Mouse (Mus musculus): Measurements from ENCODE around the gene Ptprd. TPM values are rescaled to one million over a fixed set of nuclear protein-coding genes. Genes with fewer than 3 reads are reported as not detected.

The Ptprd gene
- total and polyA plus RNA-seq, 3 experiments = 0.30 to 0.66 TPM; not detected in 1

GRCm38 (mm10) chr4:76137901-76138300 is 2073.9 kb downstream of the Ptprd start:
- no peaks in the 10 kb centered on the region for H3K9me3 ChIP-seq (replicated peaks)
- no peak overlapping the region for H3K4me3 ChIP-seq (ENCODE audit: low read depth, low read length)
- ATAC-seq (ENCODE audit: extremely low read depth, insufficient number of reproducible peaks, low FRiP score, poor library complexity, severe bottlenecking) (no peak), DNase-seq (ENCODE audit: low spot score) (no peak)
- H3K4me1 ChIP-seq (ENCODE audit: insufficient read depth, low read depth, low read length) = no peaks in the 10 kb centered on the region
- no peaks in the 10 kb centered on the region for H3K36me3 ChIP-seq (replicated peaks)
- TF ChIP-seq POLR2AphosphoS5 (IDR thresholded peaks at IDR 0.05; ENCODE audit: insufficient replicate concordance, low read depth, low read length) = no peak
- H3K27me3 ChIP-seq (ENCODE audit: insufficient read depth, low read length) = no peaks in the 10 kb centered on the region

GRCm38 (mm10) chr4:76136625-76137024 is 2075.1 kb downstream of the Ptprd start:
- Histone ChIP-seq H3K27me3 (ENCODE audit: insufficient read depth, low read length) (no peaks in the 10 kb centered on the region), H3K9me3 (replicated peaks) (no peaks in the 10 kb centered on the region), H3K4me1 (ENCODE audit: insufficient read depth, low read depth, low read length) (no peaks in the 10 kb centered on the region), H3K36me3 (replicated peaks) (no peaks in the 10 kb centered on the region), H3K4me3 (ENCODE audit: low read depth, low read length) (no peak overlapping the region)
- ATAC-seq (ENCODE audit: extremely low read depth, insufficient number of reproducible peaks, low FRiP score, poor library complexity, severe bottlenecking) (no peak), DNase-seq (ENCODE audit: low spot score) (no peak)
- no peak for TF ChIP-seq POLR2AphosphoS5 (IDR thresholded peaks at IDR 0.05; ENCODE audit: insufficient replicate concordance, low read depth, low read length)
- TF ChIP-seq GATA1 (IDR thresholded peaks at IDR 0.05; ENCODE audit: borderline replicate concordance, low read length) = no peak
- TF ChIP-seq TAL1 (conservative IDR thresholded peaks at IDR 0.05; ENCODE audit: low read depth, low read length) = no peak
- no peak for TF ChIP-seq CTCF (IDR thresholded peaks at IDR 0.05; ENCODE audit: low read depth, low read length)
- no peak for TF ChIP-seq GATA2 (IDR thresholded peaks at IDR 0.05; ENCODE audit: borderline replicate concordance, low read depth, low read length)

- 0 out of 2 replicates have a peak, but pooled peaks have one; percentile 28 for TF ChIP-seq TAL1 (conservative IDR thresholded peaks at IDR 0.05; ENCODE audit: low read depth, low read length)
- TF ChIP-seq POLR2AphosphoS5 (IDR thresholded peaks at IDR 0.05; ENCODE audit: insufficient replicate concordance, low read depth, low read length) = no peak
- TF ChIP-seq GATA2 (IDR thresholded peaks at IDR 0.05; ENCODE audit: borderline replicate concordance, low read depth, low read length) = no peak
- TF ChIP-seq GATA1 (IDR thresholded peaks at IDR 0.05; ENCODE audit: borderline replicate concordance, low read length) = no peak
- TF ChIP-seq CTCF (IDR thresholded peaks at IDR 0.05; ENCODE audit: low read depth, low read length) = no peak
- ATAC-seq (ENCODE audit: extremely low read depth, insufficient number of reproducible peaks, low FRiP score, poor library complexity, severe bottlenecking) (peak; percentile 95), DNase-seq (ENCODE audit: low spot score) (no peak)
- Histone ChIP-seq H3K36me3 (replicated peaks) (no peaks in the 10 kb centered on the region), H3K4me3 (ENCODE audit: low read depth, low read length) (no peak overlapping the region), H3K9me3 (replicated peaks) (no peaks in the 10 kb centered on the region), H3K27me3 (ENCODE audit: insufficient read depth, low read length) (no peaks in the 10 kb centered on the region), H3K4me1 (ENCODE audit: insufficient read depth, low read depth, low read length) (peaks cover 7% of the 10 kb centered on the region)
Measured at GRCm38 (mm10) chr4:76091845-76092244, 2119.9 kb downstream of the Ptprd start.

GRCm38 (mm10) chr4:76089866-76090265 is 2121.9 kb downstream of the Ptprd start:
- ATAC-seq (ENCODE audit: extremely low read depth, insufficient number of reproducible peaks, low FRiP score, poor library complexity, severe bottlenecking) (no peak), DNase-seq (ENCODE audit: low spot score) (no peak)
- TF ChIP-seq CTCF (IDR thresholded peaks at IDR 0.05; ENCODE audit: low read depth, low read length) (no peak), GATA2 (IDR thresholded peaks at IDR 0.05; ENCODE audit: borderline replicate concordance, low read depth, low read length) (no peak), POLR2AphosphoS5 (IDR thresholded peaks at IDR 0.05; ENCODE audit: insufficient replicate concordance, low read depth, low read length) (no peak), TAL1 (conservative IDR thresholded peaks at IDR 0.05; ENCODE audit: low read depth, low read length) (no peak), GATA1 (IDR thresholded peaks at IDR 0.05; ENCODE audit: borderline replicate concordance, low read length) (no peak)

GRCm38 (mm10) chr4:76076051-76076450 is 2135.7 kb downstream of the Ptprd start:
- ATAC-seq (ENCODE audit: extremely low read depth, insufficient number of reproducible peaks, low FRiP score, poor library complexity, severe bottlenecking) = no peak; the same call in 1 of the 2 replicates
- Histone ChIP-seq H3K27me3 (ENCODE audit: insufficient read depth, low read length) (peaks cover 2% of the 10 kb centered on the region), H3K4me3 (ENCODE audit: low read depth, low read length) (no peak overlapping the region), H3K4me1 (ENCODE audit: insufficient read depth, low read depth, low read length) (peaks cover 9% of the 10 kb centered on the region), H3K9me3 (replicated peaks) (no peaks in the 10 kb centered on the region), H3K36me3 (replicated peaks) (no peaks in the 10 kb centered on the region)
- TF ChIP-seq GATA2 (IDR thresholded peaks at IDR 0.05; ENCODE audit: borderline replicate concordance, low read depth, low read length) (no peak), GATA1 (IDR thresholded peaks at IDR 0.05; ENCODE audit: borderline replicate concordance, low read length) (no peak), POLR2AphosphoS5 (IDR thresholded peaks at IDR 0.05; ENCODE audit: insufficient replicate concordance, low read depth, low read length) (no peak), TAL1 (conservative IDR thresholded peaks at IDR 0.05; ENCODE audit: low read depth, low read length) (no peak), CTCF (IDR thresholded peaks at IDR 0.05; ENCODE audit: low read depth, low read length) (no peak)
- DNase-seq (ENCODE audit: low spot score) = no peak

More at GRCm38 (mm10) chr4:76089866-76090265, 2121.9 kb downstream of the Ptprd start:
- Histone ChIP-seq H3K9me3 (replicated peaks) (no peaks in the 10 kb centered on the region), H3K4me3 (ENCODE audit: low read depth, low read length) (no peak overlapping the region), H3K4me1 (ENCODE audit: insufficient read depth, low read depth, low read length) (peaks cover 7% of the 10 kb centered on the region), H3K27me3 (ENCODE audit: insufficient read depth, low read length) (no peaks in the 10 kb centered on the region), H3K36me3 (replicated peaks) (no peaks in the 10 kb centered on the region)

GRCm38 (mm10) chr4:76073286-76073685 is 2138.5 kb downstream of the Ptprd start:
- ATAC-seq (ENCODE audit: extremely low read depth, insufficient number of reproducible peaks, low FRiP score, poor library complexity, severe bottlenecking) (peak; percentile 70), DNase-seq (ENCODE audit: low spot score) (no peak)

More at GRCm38 (mm10) chr4:76073286-76073685, 2138.5 kb downstream of the Ptprd start:
- Histone ChIP-seq H3K9me3 (replicated peaks) (no peaks in the 10 kb centered on the region), H3K27me3 (ENCODE audit: insufficient read depth, low read length) (peaks cover 2% of the 10 kb centered on the region), H3K36me3 (replicated peaks) (no peaks in the 10 kb centered on the region), H3K4me1 (ENCODE audit: insufficient read depth, low read depth, low read length) (peaks cover 9% of the 10 kb centered on the region), H3K4me3 (ENCODE audit: low read depth, low read length) (no peak overlapping the region)
- TF ChIP-seq GATA2 (IDR thresholded peaks at IDR 0.05; ENCODE audit: borderline replicate concordance, low read depth, low read length) (no peak), CTCF (IDR thresholded peaks at IDR 0.05; ENCODE audit: low read depth, low read length) (no peak), GATA1 (IDR thresholded peaks at IDR 0.05; ENCODE audit: borderline replicate concordance, low read length) (no peak), TAL1 (conservative IDR thresholded peaks at IDR 0.05; ENCODE audit: low read depth, low read length) (no peak), POLR2AphosphoS5 (IDR thresholded peaks at IDR 0.05; ENCODE audit: insufficient replicate concordance, low read depth, low read length) (no peak)

Measured in G1E (cell line).